Mouse (Mus musculus) ES-Bruce4 (cell line): ENCODE measurements around the gene Cbfa2t3.

Experiments used
- CTCF ChIP-seq: IDR thresholded peaks from one replicate; pipeline ENCODE4 v1.8.1; 2011; ENCODE audit warnings: low read depth, low read length
- POLR2A ChIP-seq: IDR thresholded peaks from one replicate; pipeline ENCODE4 v1.8.1; 2011; ENCODE audit warnings: low read length; ENCODE audit not compliant: insufficient read depth

DNA sequence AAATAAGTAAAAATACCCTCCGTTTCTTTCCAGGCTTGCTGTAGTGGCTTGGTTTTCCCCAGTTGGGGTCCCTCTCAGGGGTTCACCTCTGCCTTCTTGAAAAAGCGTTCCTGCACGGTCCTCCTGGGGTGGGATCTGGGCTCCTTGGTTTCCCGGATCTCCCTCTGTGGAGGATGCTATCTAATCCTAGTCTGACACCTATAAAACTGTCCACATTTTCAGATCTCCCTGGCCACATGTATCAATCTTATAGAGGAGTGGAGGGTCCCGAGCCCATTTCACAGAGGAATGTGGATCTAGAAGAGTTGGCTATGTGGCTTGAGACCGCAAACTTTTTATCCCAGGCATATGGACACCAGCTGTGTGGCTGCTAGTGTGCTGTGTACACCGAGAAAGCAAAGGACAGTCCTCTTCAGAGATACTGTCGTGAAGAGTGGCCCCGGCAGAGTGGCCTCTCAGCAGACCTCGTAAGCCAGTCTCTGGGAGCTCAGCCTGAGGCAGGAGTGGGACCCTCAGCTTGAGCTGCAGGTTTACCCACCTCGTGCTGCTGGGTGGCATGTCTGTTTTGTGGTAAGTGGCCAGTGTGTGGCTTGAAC, 19.5 kb downstream of the Cbfa2t3 start:
- TF ChIP-seq CTCF (no peak), POLR2A (no peak)
